ENCODE assay signal across 18 mouse cellular contexts in genomic region chr7:142478001-142478400, GRCm38 (mm10). TPM values are rescaled to one million over a fixed set of nuclear protein-coding genes. Genes with fewer than 3 reads are reported as not detected.
DNase-seq lines count a peak whose midpoint lies in the region; ATAC-seq and TF ChIP-seq lines count a peak whose summit lies in the region.
"Had no signal": no experiment of that assay in that cellular context is flagged by ENCODE, and none has a peak within 500 bp of the region (broad histone marks: within the 10 kb centered on the region; RNA-seq: fewer than 3 reads in every experiment).

No protein-coding gene starts in this region.

- TF ChIP-seq CTCF in hindbrain, postnatal 0 days (IDR thresholded peaks at IDR 0.05; ENCODE audit: low read depth) = no peak

- no peak overlapping the region for H3K4me2 ChIP-seq in hindbrain, postnatal 0 days (ENCODE audit: low read depth, low read length)
- H3K4me2 ChIP-seq in limb, embryonic 15.5 days = no peak overlapping the region
- H3K4me2 ChIP-seq: forebrain, embryonic 15.5 days; hindbrain, embryonic 12.5 days; liver, embryonic 13.5 days had no signal

- no peak overlapping the region for H3K9ac ChIP-seq in hindbrain, postnatal 0 days (replicated peaks; ENCODE audit: low read length)
- no peak overlapping the region for H3K9ac ChIP-seq in limb, embryonic 15.5 days
- H3K9ac ChIP-seq: forebrain, embryonic 15.5 days; hindbrain, embryonic 12.5 days; liver, embryonic 13.5 days had no signal

- DNase-seq in hindbrain, embryonic 10.5 days (ENCODE audit: low spot score) = no peak
- no peak for DNase-seq in hindbrain, postnatal 0 days (ENCODE audit: low spot score)
- DNase-seq in embryonic facial prominence, embryonic 10.5 days (ENCODE audit: low spot score) = no peak
- no peak for DNase-seq in layer of hippocampus, adult 8-10 months (ENCODE audit: low spot score in 2 of 2)
- DNase-seq in layer of hippocampus, adult 9-10 months (ENCODE audit: low spot score) = no peak
- DNase-seq: cerebellum, postnatal 36 days; kidney, adult 9 months; layer of hippocampus, adult 9-11 months; liver, embryonic 13.5 days had no signal

- WGBS in hindbrain, embryonic 10.5 days = 90% methylated on average over 6 of the region's 6 CpGs
- 92% methylated on average over 6 of the region's 6 CpGs for WGBS in hindbrain, postnatal 0 days
- WGBS in embryonic facial prominence, embryonic 10.5 days = 92% methylated on average over 6 of the region's 6 CpGs
- 86% methylated on average over 6 of the region's 6 CpGs for WGBS in limb, embryonic 15.5 days

- no peaks in the 10 kb centered on the region for H3K9me3 ChIP-seq in hindbrain, embryonic 10.5 days
- no peaks in the 10 kb centered on the region for H3K9me3 ChIP-seq in hindbrain, postnatal 0 days (ENCODE audit: low read length)
- no peaks in the 10 kb centered on the region for H3K9me3 ChIP-seq in embryonic facial prominence, embryonic 10.5 days
- H3K9me3 ChIP-seq in limb, embryonic 15.5 days = no peaks in the 10 kb centered on the region
- H3K9me3 ChIP-seq: forebrain, embryonic 15.5 days; hindbrain, embryonic 12.5 days; liver, embryonic 13.5 days had no signal

- 0 out of 2 replicates have a peak, but pooled peaks cover 3% of the 10 kb centered on the region for H3K27me3 ChIP-seq in hindbrain, embryonic 10.5 days (ENCODE audit: insufficient read depth, poor library complexity, severe bottlenecking)
- H3K27me3 ChIP-seq in hindbrain, postnatal 0 days (ENCODE audit: insufficient read depth, low read length) = no peaks in the 10 kb centered on the region
- H3K27me3 ChIP-seq in embryonic facial prominence, embryonic 10.5 days (replicated peaks; ENCODE audit: low read depth, poor library complexity, severe bottlenecking) = no peaks in the 10 kb centered on the region
- H3K27me3 ChIP-seq in limb, embryonic 15.5 days = no peaks in the 10 kb centered on the region
- H3K27me3 ChIP-seq: forebrain, embryonic 15.5 days; hindbrain, embryonic 12.5 days had no signal

- peak overlapping the region; percentile 75 for H3K27ac ChIP-seq in hindbrain, embryonic 10.5 days
- H3K27ac ChIP-seq in hindbrain, postnatal 0 days = no peak overlapping the region
- 0 out of 2 replicates have a peak overlapping the region, but pooled peaks have one; percentile 28 for H3K27ac ChIP-seq in brown adipose tissue, adult 24 weeks (replicated peaks; ENCODE audit: low read depth, low read length)
- H3K27ac ChIP-seq in embryonic facial prominence, embryonic 10.5 days (replicated peaks) = peak overlapping the region; percentile 98
- peak overlapping the region; percentile 11; the same call in 1 of the 2 replicates for H3K27ac ChIP-seq in limb, embryonic 15.5 days
- H3K27ac ChIP-seq: forebrain, embryonic 15.5 days; hindbrain, embryonic 12.5 days; liver, embryonic 13.5 days had no signal

- ATAC-seq in hindbrain, postnatal 0 days = no peak
- no peak for ATAC-seq in limb, embryonic 15.5 days (ENCODE audit: insufficient number of reproducible peaks, low FRiP score, low TSS enrichment, low read depth)
- ATAC-seq: forebrain, embryonic 15.5 days had no signal

- no peaks in the 10 kb centered on the region for H3K36me3 ChIP-seq in hindbrain, embryonic 10.5 days
- no peaks in the 10 kb centered on the region for H3K36me3 ChIP-seq in hindbrain, postnatal 0 days (ENCODE audit: insufficient read depth, low read length)
- H3K36me3 ChIP-seq in embryonic facial prominence, embryonic 10.5 days (replicated peaks) = no peaks in the 10 kb centered on the region
- H3K36me3 ChIP-seq in limb, embryonic 15.5 days = no peaks in the 10 kb centered on the region
- H3K36me3 ChIP-seq: forebrain, embryonic 15.5 days; hindbrain, embryonic 12.5 days; liver, embryonic 13.5 days had no signal

- H3K4me1 ChIP-seq in hindbrain, embryonic 10.5 days (replicated peaks) = peaks cover 87% of the 10 kb centered on the region
- H3K4me1 ChIP-seq in hindbrain, postnatal 0 days (ENCODE audit: insufficient read depth, low read length) = no peaks in the 10 kb centered on the region; the same call in 1 of the 2 replicates
- H3K4me1 ChIP-seq in brown adipose tissue, adult 24 weeks (ENCODE audit: control insufficient read depth, insufficient read depth, insufficient read length, low read length) = no peaks in the 10 kb centered on the region
- H3K4me1 ChIP-seq in embryonic facial prominence, embryonic 10.5 days = peaks cover 69% of the 10 kb centered on the region
- peaks cover 68% of the 10 kb centered on the region for H3K4me1 ChIP-seq in limb, embryonic 15.5 days

- no peak overlapping the region for H3K4me3 ChIP-seq in hindbrain, embryonic 10.5 days
- H3K4me3 ChIP-seq in hindbrain, postnatal 0 days (ENCODE audit: low read length) = no peak overlapping the region
- peak overlapping the region; percentile 50 for H3K4me3 ChIP-seq in brown adipose tissue, adult 24 weeks (ENCODE audit: insufficient read depth, low read depth, low read length)
- no peak overlapping the region for H3K4me3 ChIP-seq in embryonic facial prominence, embryonic 10.5 days
- H3K4me3 ChIP-seq in limb, embryonic 15.5 days = no peak overlapping the region
- H3K4me3 ChIP-seq: forebrain, embryonic 15.5 days; hindbrain, embryonic 12.5 days; liver, embryonic 13.5 days had no signal

RNA-seq across cellular contexts. Expression of gene Lsp1, which starts 17.4 kb away (rescaled TPM):
- polyA plus RNA-seq in hindbrain, embryonic 10.5 days (2016; fragmentation: Nextera tagmentation; extraction: Ambion mirVana) = 17.9 and 19.4 TPM in 2 replicates
- 4.6 and 16.6 TPM in 2 replicates for total RNA-seq in hindbrain, postnatal 0 days (2014; rRNA removed)
- polyA plus RNA-seq in hindbrain, postnatal 0 days (2015; fragmentation: Nextera tagmentation; extraction: Ambion mirVana) = 6.6 and 7.2 TPM in 2 replicates
- 18.0 and 22.8 TPM in 2 replicates for polyA plus RNA-seq in brown adipose tissue, adult 24 weeks (2012; ENCODE audit: insufficient read depth, insufficient read length, missing spikeins)
- 20.9 and 21.4 TPM in 2 replicates for polyA plus RNA-seq in embryonic facial prominence, embryonic 10.5 days (2016; fragmentation: Nextera tagmentation; extraction: Ambion mirVana)
- polyA plus RNA-seq in limb, embryonic 15.5 days (2015; fragmentation: Nextera tagmentation; extraction: Ambion mirVana) = 57.3 and 63.3 TPM in 2 replicates
- total RNA-seq in layer of hippocampus, adult 8-10 months (2022) = 10 to 100 TPM in 2 of 4 experiments, 1 to 10 TPM in 2; 2.2 to 18.3 (median 8.4) TPM

RNA-seq across cellular contexts. Expression of gene Tnnt3, which starts 20.6 kb away (rescaled TPM):
- polyA plus RNA-seq in hindbrain, embryonic 10.5 days (2016; fragmentation: Nextera tagmentation; extraction: Ambion mirVana) = 1.1 and 3.0 TPM in 2 replicates
- 1.3 and 4.7 TPM in 2 replicates for total RNA-seq in hindbrain, postnatal 0 days (2014; rRNA removed)
- 3.1 and 3.9 TPM in 2 replicates for polyA plus RNA-seq in hindbrain, postnatal 0 days (2015; fragmentation: Nextera tagmentation; extraction: Ambion mirVana)
- 455 and 586 TPM in 2 replicates for polyA plus RNA-seq in brown adipose tissue, adult 24 weeks (2012; ENCODE audit: insufficient read depth, insufficient read length, missing spikeins)
- 1.4 and 1.6 TPM in 2 replicates for polyA plus RNA-seq in embryonic facial prominence, embryonic 10.5 days (2016; fragmentation: Nextera tagmentation; extraction: Ambion mirVana)
- polyA plus RNA-seq in limb, embryonic 15.5 days (2015; fragmentation: Nextera tagmentation; extraction: Ambion mirVana) = 154 and 517 TPM in 2 replicates
- total RNA-seq in layer of hippocampus, adult 8-10 months (2022) = 1 to 10 TPM in 2 of 4 experiments, not detected in 2; 1.2 to 3.8 TPM
- total RNA-seq: left cerebral cortex, postnatal 14 days; megakaryocyte progenitor cell, adult 5-6 weeks had no signal

RNA-seq across cellular contexts. Expression of gene Tnni2, which starts 36.4 kb away (rescaled TPM):
- 1.2 and 1.3 TPM in 2 replicates for polyA plus RNA-seq in hindbrain, embryonic 10.5 days (2016; fragmentation: Nextera tagmentation; extraction: Ambion mirVana)
- total RNA-seq in hindbrain, postnatal 0 days (2014; rRNA removed) = 1.3 and 8.5 TPM in 2 replicates
- 0.63 TPM in 2 replicates for polyA plus RNA-seq in hindbrain, postnatal 0 days (2015; fragmentation: Nextera tagmentation; extraction: Ambion mirVana)
- polyA plus RNA-seq in brown adipose tissue, adult 24 weeks (2012; ENCODE audit: insufficient read depth, insufficient read length, missing spikeins) = 232 and 484 TPM in 2 replicates
- 1.7 and 2.5 TPM in 2 replicates for polyA plus RNA-seq in embryonic facial prominence, embryonic 10.5 days (2016; fragmentation: Nextera tagmentation; extraction: Ambion mirVana)
- 136 and 529 TPM in 2 replicates for polyA plus RNA-seq in limb, embryonic 15.5 days (2015; fragmentation: Nextera tagmentation; extraction: Ambion mirVana)
- total RNA-seq in layer of hippocampus, adult 8-10 months (2022) = 1 to 10 TPM; 1.2 to 4.9 (median 2.7) TPM

RNA-seq across cellular contexts. Expression of gene Syt8, which starts 43.4 kb away (rescaled TPM):
- not detected in 2 replicates for polyA plus RNA-seq in hindbrain, embryonic 10.5 days (2016; fragmentation: Nextera tagmentation; extraction: Ambion mirVana)
- not detected in 2 replicates for total RNA-seq in hindbrain, postnatal 0 days (2014; rRNA removed)
- polyA plus RNA-seq in hindbrain, postnatal 0 days (2015; fragmentation: Nextera tagmentation; extraction: Ambion mirVana) = 0.15 TPM in 1 of 2 replicates, not detected in the other
- not detected in 2 replicates for polyA plus RNA-seq in brown adipose tissue, adult 24 weeks (2012; ENCODE audit: insufficient read depth, insufficient read length, missing spikeins)
- not detected in 2 replicates for polyA plus RNA-seq in embryonic facial prominence, embryonic 10.5 days (2016; fragmentation: Nextera tagmentation; extraction: Ambion mirVana)
- 6.3 and 6.7 TPM in 2 replicates for polyA plus RNA-seq in limb, embryonic 15.5 days (2015; fragmentation: Nextera tagmentation; extraction: Ambion mirVana)
- 1 to 10 TPM in 2 of 4 experiments, under 1 TPM in 1, not detected in 1; 0.29 to 2.3 (median 1.9) TPM for total RNA-seq in layer of hippocampus, adult 8-10 months (2022)
- total RNA-seq: adrenal gland, postnatal 4 days; gastrocnemius, postnatal 14 days; megakaryocyte progenitor cell, adult 5-6 weeks; monocyte, adult 5-6 weeks had no signal
- polyA plus RNA-seq: forebrain, embryonic 15.5 days; liver, embryonic 13.5 days had no signal

RNA-seq across cellular contexts. Expression of gene Mrpl23, which starts 54.5 kb away (rescaled TPM):
- 17.7 and 19.7 TPM in 2 replicates for polyA plus RNA-seq in hindbrain, embryonic 10.5 days (2016; fragmentation: Nextera tagmentation; extraction: Ambion mirVana)
- 64.0 and 69.3 TPM in 2 replicates for total RNA-seq in hindbrain, postnatal 0 days (2014; rRNA removed)
- 17.4 and 25.5 TPM in 2 replicates for polyA plus RNA-seq in hindbrain, postnatal 0 days (2015; fragmentation: Nextera tagmentation; extraction: Ambion mirVana)
- polyA plus RNA-seq in brown adipose tissue, adult 24 weeks (2012; ENCODE audit: insufficient read depth, insufficient read length, missing spikeins) = 3.6 and 8.8 TPM in 2 replicates
- polyA plus RNA-seq in embryonic facial prominence, embryonic 10.5 days (2016; fragmentation: Nextera tagmentation; extraction: Ambion mirVana) = 18.1 and 22.4 TPM in 2 replicates
- polyA plus RNA-seq in limb, embryonic 15.5 days (2015; fragmentation: Nextera tagmentation; extraction: Ambion mirVana) = 28.8 and 30.5 TPM in 2 replicates
- total RNA-seq in layer of hippocampus, adult 8-10 months (2022) = 1 to 10 TPM; 4.8 to 6.8 (median 5.7) TPM

Comparison
In these comparisons a context has a peak if more than half of its experiments do, and no peak if none do; other contexts are left out.
1. RNA of gene Tnnt3, which starts 20.6 kb away (polyA plus RNA-seq): 455 to 586 TPM in brown adipose tissue, adult 24 weeks and 154 to 517 TPM in limb, embryonic 15.5 days; 3.1 to 3.9 TPM in hindbrain, postnatal 0 days, 1.4 to 1.6 TPM in embryonic facial prominence, embryonic 10.5 days and 1.1 to 3.0 TPM in hindbrain, embryonic 10.5 days; every median in the first group is over 10 times any median in the second.
2. RNA of gene Tnni2, which starts 36.4 kb away (polyA plus RNA-seq): 232 to 484 TPM in brown adipose tissue, adult 24 weeks and 136 to 529 TPM in limb, embryonic 15.5 days; 1.7 to 2.5 TPM in embryonic facial prominence, embryonic 10.5 days, 1.2 to 1.3 TPM in hindbrain, embryonic 10.5 days and 0.63 TPM in hindbrain, postnatal 0 days; every median in the first group is over 10 times any median in the second.